Mouse (Mus musculus): ENCODE data around the gene Fbxo47.

GRCm38 (mm10) chr11:97850367-97850766 is 33.6 kb downstream of the Fbxo47 start:
- TF ChIP-seq POLR2A (IDR thresholded peaks at IDR 0.05; ENCODE audit: borderline replicate concordance, insufficient read depth, low read length) (no peak), CTCF (IDR thresholded peaks at IDR 0.05; ENCODE audit: borderline replicate concordance, insufficient read depth, low read depth, low read length) (no peak)
